In the genomic region with DNA sequence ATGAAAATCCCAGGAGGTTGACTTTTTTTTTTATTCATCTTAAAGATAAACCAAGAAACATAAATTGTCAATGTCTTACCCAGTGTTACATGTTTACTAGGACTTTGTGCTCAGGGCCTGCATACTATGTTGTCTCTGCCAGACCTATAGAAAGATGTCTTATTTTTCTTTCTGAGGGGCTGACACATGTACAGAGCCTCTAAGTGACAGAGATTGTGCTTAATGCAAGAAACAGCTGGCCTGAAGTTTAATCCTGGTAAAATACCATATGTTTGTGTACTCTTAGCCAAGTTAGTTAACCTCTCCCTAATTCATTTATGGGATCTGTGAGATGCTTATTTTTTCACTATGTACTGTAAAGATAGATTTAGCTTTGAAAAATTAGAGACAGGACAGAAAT, we compare ENCODE assay signal across 34 mouse cellular contexts.
"Had no signal": no experiment of that assay in that cellular context is flagged by ENCODE, and none has a peak within 500 bp of the region (broad histone marks: within the 10 kb centered on the region; RNA-seq: fewer than 3 reads in every experiment).

No protein-coding gene starts in this region.

- H3K4me1 ChIP-seq: heart, embryonic 15.5 days; hindbrain, embryonic 10.5 days; hindbrain, embryonic 12.5 days; hindbrain, embryonic 13.5 days; hindbrain, embryonic 15.5 days; intestine, embryonic 15.5 days; kidney, embryonic 15.5 days had no signal

- H3K9me3 ChIP-seq: heart, embryonic 10.5 days; heart, embryonic 12.5 days; heart, embryonic 13.5 days; heart, embryonic 15.5 days; hindbrain, embryonic 10.5 days; hindbrain, embryonic 12.5 days; hindbrain, embryonic 13.5 days; hindbrain, embryonic 15.5 days; intestine, embryonic 15.5 days; kidney, embryonic 15.5 days had no signal

- H3K9ac ChIP-seq: heart, embryonic 12.5 days; heart, embryonic 13.5 days; heart, embryonic 15.5 days; hindbrain, embryonic 12.5 days; hindbrain, embryonic 13.5 days; hindbrain, embryonic 14.5 days; hindbrain, embryonic 15.5 days; intestine, embryonic 15.5 days; kidney, embryonic 15.5 days had no signal

- H3K4me3 ChIP-seq: heart, embryonic 10.5 days; heart, embryonic 12.5 days; heart, embryonic 13.5 days; heart, embryonic 15.5 days; hindbrain, embryonic 10.5 days; hindbrain, embryonic 12.5 days; hindbrain, embryonic 13.5 days; hindbrain, embryonic 15.5 days; intestine, embryonic 15.5 days; kidney, embryonic 15.5 days; layer of hippocampus, adult 2 months had no signal

- H3K27ac ChIP-seq: heart, embryonic 10.5 days; heart, embryonic 13.5 days; hindbrain, embryonic 10.5 days; hindbrain, embryonic 12.5 days; hindbrain, embryonic 13.5 days; hindbrain, embryonic 14.5 days; hindbrain, embryonic 15.5 days; hindbrain, postnatal 0 days; intestine, embryonic 15.5 days; kidney, embryonic 15.5 days; kidney, postnatal 0 days; layer of hippocampus, adult 2 months had no signal

- H3K4me2 ChIP-seq: heart, embryonic 11.5 days; heart, embryonic 12.5 days; heart, embryonic 13.5 days; heart, embryonic 15.5 days; hindbrain, embryonic 12.5 days; hindbrain, embryonic 13.5 days; hindbrain, embryonic 14.5 days; hindbrain, embryonic 15.5 days; intestine, embryonic 15.5 days; kidney, embryonic 15.5 days had no signal

- ATAC-seq: hindbrain, embryonic 16.5 days; hindbrain, postnatal 0 days; inflammation-experienced regulatory T-cells, adult 6 months; intestine, embryonic 15.5 days; intestine, embryonic 16.5 days; intestine, postnatal 0 days had no signal

- DNase-seq: heart, postnatal 10 days; heart, postnatal 14 days; heart, postnatal 36 days; heart, postnatal 4 days; kidney, adult 11 months; kidney, adult 18-20 months; kidney, adult 2 months; kidney, adult 8-10 months; kidney, adult 9 months; kidney, postnatal 10 days; kidney, postnatal 14 days; kidney, postnatal 25 days; kidney, postnatal 36 days; layer of hippocampus, adult 9-11 months; layer of hippocampus, postnatal 36 days had no signal

- H3K27me3 ChIP-seq: heart, embryonic 12.5 days; heart, embryonic 13.5 days; heart, embryonic 15.5 days; hindbrain, embryonic 12.5 days; hindbrain, embryonic 13.5 days; hindbrain, embryonic 15.5 days; intestine, embryonic 15.5 days; kidney, embryonic 15.5 days had no signal

- H3K36me3 ChIP-seq: heart, embryonic 10.5 days; heart, embryonic 15.5 days; hindbrain, embryonic 10.5 days; hindbrain, embryonic 12.5 days; hindbrain, embryonic 13.5 days; hindbrain, embryonic 15.5 days; intestine, embryonic 15.5 days had no signal
